Mouse (Mus musculus): ENCODE results near the gene Rab11fip5. TPM values are rescaled to one million over a fixed set of nuclear protein-coding genes. Genes with fewer than 3 reads are reported as not detected.

Gene Rab11fip5
- 4.0 TPM for polyA plus RNA-seq (2014; fragmentation: Illumina TruSeq; extraction: RNeasy Lipid Tissue Mini Kit (QIAGEN cat#74804); ENCODE audit: low read depth, low replicate concordance)

DNA sequence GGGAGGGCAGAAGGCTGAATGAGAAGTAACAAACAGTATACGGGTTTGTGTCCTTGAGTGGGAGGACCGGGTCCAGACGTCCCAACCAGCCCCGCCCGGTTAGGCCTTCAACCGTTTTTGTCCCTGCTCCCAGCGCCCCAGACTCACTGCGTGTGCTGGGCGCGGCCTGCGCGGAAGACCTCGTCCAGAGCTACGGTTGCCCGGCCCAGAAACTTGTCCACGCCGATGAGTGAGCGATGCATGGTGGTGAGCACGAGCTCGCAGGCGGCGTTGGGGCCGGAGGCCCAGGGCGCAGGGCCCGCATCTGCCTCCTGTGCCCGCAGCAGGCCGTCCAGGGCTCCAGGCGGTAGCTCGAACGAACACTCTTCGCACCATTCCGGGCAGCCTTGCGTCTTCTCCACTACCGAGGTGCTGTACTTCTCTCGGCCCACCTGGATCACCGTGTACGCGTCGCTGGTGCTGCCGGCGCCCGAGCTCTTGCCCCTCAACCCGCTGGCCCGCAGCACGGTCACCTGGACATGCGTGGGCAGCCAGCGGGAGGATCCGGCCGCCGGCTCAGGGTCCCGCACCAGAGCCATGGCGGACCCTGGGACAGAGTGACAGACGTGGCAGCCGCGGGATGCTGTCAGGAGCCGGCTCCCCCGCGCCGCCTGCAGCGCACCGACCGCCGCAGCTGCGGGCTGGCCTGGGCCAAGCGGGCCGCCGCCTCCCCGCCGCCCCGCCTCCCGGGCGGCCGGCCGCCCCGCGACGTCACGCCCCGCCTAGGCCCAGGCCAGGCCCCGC is at the start of gene Rab11fip5:
Rab11fip5 (minus strand) TSS at position 684 of the 783 bp plus-strand sequence.

DNA sequence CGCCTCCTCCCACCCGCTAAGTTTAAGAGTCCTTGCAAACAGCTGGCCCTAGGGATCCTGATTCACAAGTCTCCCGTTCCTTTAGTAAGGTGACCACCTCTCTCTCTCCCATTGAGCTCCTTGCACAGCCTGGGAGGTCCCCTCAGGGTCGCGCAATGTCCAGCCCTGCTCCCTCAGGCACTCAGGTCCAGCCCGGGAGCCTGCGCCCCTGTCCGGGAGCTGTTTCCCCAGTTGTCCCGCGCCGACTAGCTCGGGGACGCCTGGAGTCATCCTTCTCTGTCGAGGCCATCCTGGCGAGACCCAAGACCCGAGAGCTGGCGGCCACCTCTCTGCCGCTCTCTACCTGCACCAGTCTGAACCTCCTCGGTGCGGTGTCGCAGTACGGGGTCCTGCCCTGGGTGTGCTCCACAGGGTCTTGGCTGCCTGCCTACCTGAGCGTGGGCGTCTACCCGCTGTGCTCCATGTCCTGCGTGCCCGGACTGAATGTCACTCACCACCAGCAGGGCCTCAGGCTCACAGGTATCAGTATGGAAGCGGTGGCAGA is 49.5 kb upstream of the Rab11fip5 start, which contains the start of gene Noto:
Noto (plus strand) TSS at position 51 of the 544 bp plus-strand sequence.

DNA sequence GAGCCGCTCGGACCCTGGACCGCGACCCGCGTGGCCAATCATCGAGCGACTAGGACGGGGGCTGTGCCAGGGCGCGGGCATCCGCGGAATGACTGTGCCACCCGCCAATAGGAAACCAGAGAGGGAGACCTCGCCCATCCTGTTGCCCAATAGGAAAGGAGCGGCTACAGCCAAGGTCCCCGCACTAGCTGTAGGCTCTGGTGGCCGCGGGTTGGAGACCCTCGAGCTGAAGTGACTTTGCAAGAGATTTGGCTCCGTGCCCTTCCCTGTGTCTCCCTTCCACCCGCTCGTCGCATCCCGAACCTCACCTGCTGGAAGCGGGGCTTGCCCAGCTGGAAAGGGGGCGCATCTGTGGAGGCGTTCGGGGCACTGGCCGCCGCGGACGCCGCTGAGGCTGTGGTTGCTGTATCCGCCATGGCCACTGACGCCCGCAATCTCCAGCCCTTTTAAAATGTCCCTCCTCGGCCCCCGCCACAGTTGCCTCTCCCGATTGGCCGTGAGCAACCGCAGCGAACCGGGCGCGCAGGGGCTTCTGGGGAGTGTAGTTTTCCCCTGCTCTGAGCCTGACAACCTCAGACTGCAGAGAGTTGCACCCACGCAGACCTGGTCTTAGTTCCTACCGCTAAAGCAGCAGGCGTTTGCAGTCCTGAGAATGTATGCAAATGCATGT is 41.3 kb downstream of the Rab11fip5 start, which contains the start of gene Sfxn5:
Sfxn5 (minus strand) TSS at position 423 of the 670 bp plus-strand sequence.

Other genes with a start within 250 kb of the Rab11fip5 start
- 1.2 TPM for gene Spr, start 236.9 kb downstream of the Rab11fip5 start, polyA plus RNA-seq (2014; fragmentation: Illumina TruSeq; extraction: RNeasy Lipid Tissue Mini Kit (QIAGEN cat#74804); ENCODE audit: low read depth, low replicate concordance)
- not detected for gene Emx1, start 187.2 kb downstream of the Rab11fip5 start, polyA plus RNA-seq (2014; fragmentation: Illumina TruSeq; extraction: RNeasy Lipid Tissue Mini Kit (QIAGEN cat#74804); ENCODE audit: low read depth, low replicate concordance)
- 3.2 TPM for gene Sfxn5, start 41.2 kb downstream of the Rab11fip5 start, polyA plus RNA-seq (2014; fragmentation: Illumina TruSeq; extraction: RNeasy Lipid Tissue Mini Kit (QIAGEN cat#74804); ENCODE audit: low read depth, low replicate concordance)
- gene Noto, start 49.3 kb upstream of the Rab11fip5 start, polyA plus RNA-seq (2014; fragmentation: Illumina TruSeq; extraction: RNeasy Lipid Tissue Mini Kit (QIAGEN cat#74804); ENCODE audit: low read depth, low replicate concordance) = not detected
- gene Smyd5, start 57.4 kb upstream of the Rab11fip5 start, polyA plus RNA-seq (2014; fragmentation: Illumina TruSeq; extraction: RNeasy Lipid Tissue Mini Kit (QIAGEN cat#74804); ENCODE audit: low read depth, low replicate concordance) = 4.1 TPM
- gene Cct7, start 76.9 kb upstream of the Rab11fip5 start, polyA plus RNA-seq (2014; fragmentation: Illumina TruSeq; extraction: RNeasy Lipid Tissue Mini Kit (QIAGEN cat#74804); ENCODE audit: low read depth, low replicate concordance) = 127 TPM
- gene Pradc1, start 77.3 kb upstream of the Rab11fip5 start, polyA plus RNA-seq (2014; fragmentation: Illumina TruSeq; extraction: RNeasy Lipid Tissue Mini Kit (QIAGEN cat#74804); ENCODE audit: low read depth, low replicate concordance) = 3.1 TPM
- gene Fbxo41, start 128.4 kb upstream of the Rab11fip5 start, polyA plus RNA-seq (2014; fragmentation: Illumina TruSeq; extraction: RNeasy Lipid Tissue Mini Kit (QIAGEN cat#74804); ENCODE audit: low read depth, low replicate concordance) = not detected
- not detected for gene Egr4, start 139.0 kb upstream of the Rab11fip5 start, polyA plus RNA-seq (2014; fragmentation: Illumina TruSeq; extraction: RNeasy Lipid Tissue Mini Kit (QIAGEN cat#74804); ENCODE audit: low read depth, low replicate concordance)
- 11.3 TPM for gene Alms1, start 212.9 kb upstream of the Rab11fip5 start, polyA plus RNA-seq (2014; fragmentation: Illumina TruSeq; extraction: RNeasy Lipid Tissue Mini Kit (QIAGEN cat#74804); ENCODE audit: low read depth, low replicate concordance)